Mouse (Mus musculus): ENCODE data around the gene Rpl3l. TPM values are rescaled to one million over a fixed set of nuclear protein-coding genes. Genes with fewer than 3 reads are reported as not detected.
A peak's percentile ranks its signal among the peaks of the same experiment; 100 is the strongest.

Rpl3l gene
- polyA plus RNA-seq, 1 experiment from 2014 or later, result 0.39 TPM

DNA sequence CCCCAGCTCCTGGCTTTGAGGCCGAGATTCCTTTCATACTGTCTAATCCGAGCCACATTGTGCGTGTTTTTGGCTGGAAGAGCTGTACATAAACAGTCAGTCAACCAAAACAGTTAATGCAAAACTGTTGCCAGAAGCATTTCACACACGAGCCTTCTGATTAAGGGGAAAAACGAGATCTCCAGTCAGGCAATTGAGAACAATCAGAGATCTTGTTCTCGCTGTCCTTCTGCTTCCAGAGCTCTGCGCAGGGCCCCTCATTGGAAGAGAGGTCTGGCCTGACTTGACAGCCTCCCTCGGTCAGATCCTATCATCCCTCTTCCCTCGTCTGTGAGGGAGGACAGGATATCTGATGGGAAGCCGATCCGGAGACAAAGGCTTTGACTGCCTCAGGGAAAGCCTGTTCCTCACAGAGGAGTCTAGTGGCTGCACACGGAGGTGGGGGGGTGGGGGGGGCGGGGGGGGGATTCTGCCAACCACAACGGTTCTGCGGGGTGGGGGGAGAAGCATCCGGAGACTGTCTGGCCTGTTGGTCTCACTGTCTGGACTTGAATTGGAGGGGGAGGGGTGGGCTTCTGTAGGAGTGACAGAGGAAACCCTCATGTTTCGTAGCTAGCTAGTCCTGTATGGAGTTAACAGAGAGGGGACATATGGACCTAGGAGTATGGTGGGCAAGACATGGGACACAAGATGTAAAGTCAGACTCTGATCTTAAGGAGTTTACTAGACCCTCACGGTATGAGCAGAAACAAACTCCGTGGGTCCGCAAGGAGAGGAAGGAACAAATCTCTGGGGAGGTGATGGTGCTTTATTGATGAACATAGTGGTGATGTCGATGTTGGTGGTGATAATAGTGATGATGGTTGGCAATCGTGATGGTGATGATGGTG is 37.6 kb downstream of the Rpl3l start:
- DNase-seq (ENCODE audit: low spot score), result no peak
- 38% methylated on average over 21 of the region's 22 CpGs for WGBS
- Histone ChIP-seq H3K9me3 (no peaks in the 10 kb centered on the region), H3K4me3 (peak overlapping the region; percentile 22; the same call in 1 of the 2 replicates), H3K4me1 (peaks cover 44% of the 10 kb centered on the region), H3K27me3 (ENCODE audit: insufficient read depth, poor library complexity, severe bottlenecking) (peaks cover 13% of the 10 kb centered on the region; the same call in 1 of the 2 replicates), H3K27ac (peak overlapping the region; percentile 47), H3K36me3 (no peaks in the 10 kb centered on the region)

DNA sequence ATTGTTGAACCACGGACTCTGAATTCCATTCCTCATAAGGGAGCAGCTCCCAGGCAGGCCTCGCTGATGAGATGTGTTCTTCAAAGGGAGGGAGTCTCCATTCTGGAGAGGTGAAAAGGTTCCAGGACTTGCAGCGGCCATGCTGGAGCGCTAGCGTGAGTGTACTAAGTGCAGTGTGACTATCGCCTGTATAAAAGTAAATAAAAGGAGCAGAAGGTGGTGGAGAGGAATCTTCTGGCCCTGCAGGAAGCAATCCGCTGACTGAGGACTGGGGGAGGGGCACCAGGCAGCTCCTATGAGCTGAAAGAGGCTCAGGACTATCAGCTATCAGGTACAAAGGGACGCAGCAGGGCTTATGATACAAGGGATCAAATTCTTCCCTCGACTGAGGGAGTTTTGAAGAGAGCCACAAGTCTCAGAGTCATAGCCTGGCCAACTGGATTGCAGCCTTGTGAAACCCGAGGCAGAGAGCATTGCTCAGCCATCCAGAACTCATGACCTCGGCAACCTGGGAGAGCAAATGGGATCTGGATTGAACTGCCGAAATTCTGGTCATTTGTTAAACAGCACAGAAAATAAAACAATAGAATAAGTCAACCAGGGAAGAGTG is 38.8 kb downstream of the Rpl3l start:
- Histone ChIP-seq H3K36me3 (no peaks in the 10 kb centered on the region), H3K4me3 (no peak overlapping the region), H3K27ac (peak overlapping the region; percentile 52; the same call in 1 of the 2 replicates), H3K27me3 (ENCODE audit: insufficient read depth, poor library complexity, severe bottlenecking) (peaks cover 13% of the 10 kb centered on the region; the same call in 1 of the 2 replicates), H3K9me3 (no peaks in the 10 kb centered on the region), H3K4me1 (peaks cover 40% of the 10 kb centered on the region)
- WGBS, result 17% methylated on average over 12 of the region's 12 CpGs
- DNase-seq (ENCODE audit: low spot score), result no peak

DNA sequence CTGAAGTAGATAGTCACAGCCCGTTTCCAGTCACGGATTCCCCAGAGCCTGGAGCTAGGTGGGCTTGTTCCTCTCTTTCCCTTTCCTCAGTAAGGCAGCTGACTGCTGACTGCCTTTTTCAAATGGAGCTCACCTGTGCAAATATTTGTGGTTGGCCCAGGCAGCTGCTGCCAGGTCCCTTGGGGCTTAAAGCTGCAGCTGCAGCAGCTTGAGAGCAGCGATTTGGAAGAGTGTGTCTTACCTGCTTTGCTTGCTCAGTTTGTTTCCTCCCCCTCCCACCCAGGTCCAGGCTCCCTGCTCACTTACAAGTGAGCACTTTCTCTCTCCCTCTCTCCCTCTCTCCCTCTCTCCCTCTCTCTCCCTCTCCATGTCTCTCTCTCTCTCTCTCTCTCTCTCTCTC is 41.5 kb downstream of the Rpl3l start:
- peaks cover 13% of the 10 kb centered on the region; the same call in 1 of the 2 replicates for H3K27me3 ChIP-seq (ENCODE audit: insufficient read depth, poor library complexity, severe bottlenecking)
- H3K27ac ChIP-seq, result no peak overlapping the region
- no peak for DNase-seq (ENCODE audit: low spot score)
- WGBS, result 41% methylated on average over 3 of the region's 3 CpGs
- no peaks in the 10 kb centered on the region for H3K36me3 ChIP-seq
- H3K4me3 ChIP-seq, result no peak overlapping the region
- H3K4me1 ChIP-seq, result peaks cover 22% of the 10 kb centered on the region
- no peaks in the 10 kb centered on the region for H3K9me3 ChIP-seq

DNA sequence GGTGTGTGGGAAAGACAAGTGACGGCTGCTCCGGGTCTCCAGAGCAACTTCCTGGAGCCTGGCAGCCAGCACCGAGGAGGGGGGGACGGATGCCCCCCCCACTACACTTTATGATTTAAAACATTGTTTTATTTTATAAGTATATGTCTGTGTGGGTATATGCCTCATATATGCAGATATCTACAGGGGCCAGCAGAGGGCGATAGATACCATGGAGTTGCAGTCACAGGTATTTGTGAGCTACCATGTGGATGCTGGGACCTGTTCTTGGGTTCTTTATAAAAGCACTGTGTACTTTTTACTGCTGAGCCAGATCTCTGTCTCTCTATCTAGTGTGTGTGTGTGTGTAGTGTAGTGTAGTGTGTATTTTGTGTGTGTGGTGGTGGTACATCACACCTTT is 45.6 kb downstream of the Rpl3l start:
- WGBS, result 77% methylated on average over 5 of the region's 5 CpGs
- Histone ChIP-seq H3K4me3 (no peak overlapping the region), H3K36me3 (no peaks in the 10 kb centered on the region), H3K27ac (no peak overlapping the region), H3K9me3 (no peaks in the 10 kb centered on the region), H3K27me3 (ENCODE audit: insufficient read depth, poor library complexity, severe bottlenecking) (peaks cover 9% of the 10 kb centered on the region; the same call in 1 of the 2 replicates), H3K4me1 (no peaks in the 10 kb centered on the region)
- no peak for DNase-seq (ENCODE audit: low spot score)

DNA sequence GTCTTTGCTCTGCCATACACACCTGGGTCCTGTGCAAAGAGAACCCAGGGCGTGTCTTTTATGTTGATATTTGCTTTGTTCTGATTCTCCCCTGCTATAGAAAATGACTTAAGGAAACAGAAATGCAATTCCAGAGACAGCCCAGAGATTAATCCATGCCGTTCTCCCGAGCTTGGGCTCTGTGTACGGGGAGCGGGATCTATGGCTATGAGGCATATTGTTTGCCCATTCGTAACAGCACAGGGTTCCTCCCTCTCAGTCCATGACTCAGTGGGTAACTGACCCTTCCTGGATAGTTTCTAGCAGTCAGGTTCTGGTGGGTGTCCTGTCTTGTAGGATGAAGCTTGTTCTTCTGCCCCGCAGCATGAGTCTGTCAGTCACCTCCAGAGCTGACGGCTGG is 47.6 kb downstream of the Rpl3l start:
- H3K4me1 ChIP-seq, result no peaks in the 10 kb centered on the region
- H3K27me3 ChIP-seq (ENCODE audit: insufficient read depth, poor library complexity, severe bottlenecking), result no peaks in the 10 kb centered on the region; the same call in 1 of the 2 replicates
- H3K9me3 ChIP-seq, result no peaks in the 10 kb centered on the region
- H3K4me3 ChIP-seq, result no peak overlapping the region
- H3K27ac ChIP-seq, result no peak overlapping the region
- H3K36me3 ChIP-seq, result no peaks in the 10 kb centered on the region
- 82% methylated on average over 8 of the region's 8 CpGs for WGBS
- DNase-seq (ENCODE audit: low spot score), result no peak

DNA sequence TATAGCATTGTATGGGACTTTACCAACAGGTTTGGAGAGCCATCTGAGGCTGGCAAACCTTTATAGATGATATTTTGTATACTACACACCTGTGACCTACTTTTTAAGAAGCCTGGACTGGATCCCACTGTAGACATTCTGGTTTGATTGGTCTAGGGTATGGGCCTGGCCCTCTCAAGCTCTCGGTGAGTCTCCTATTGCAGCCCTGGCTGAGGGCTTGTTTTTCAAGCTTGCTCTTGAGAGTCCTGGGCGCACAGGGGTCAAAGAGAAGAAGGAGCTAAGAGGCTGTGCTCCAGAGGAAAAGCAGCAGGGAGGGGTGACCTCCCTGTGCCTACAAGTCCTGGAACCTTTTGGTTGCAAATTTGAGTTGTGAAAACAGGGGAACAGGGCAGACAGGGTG is 49.5 kb downstream of the Rpl3l start:
- H3K9me3 ChIP-seq, result no peaks in the 10 kb centered on the region
- no peak for DNase-seq (ENCODE audit: low spot score)
- H3K27ac ChIP-seq, result no peak overlapping the region
- no peaks in the 10 kb centered on the region for H3K36me3 ChIP-seq
- H3K4me3 ChIP-seq, result no peak overlapping the region
- WGBS, result 68% methylated on average over 2 of the region's 2 CpGs
- no peaks in the 10 kb centered on the region for H3K4me1 ChIP-seq
- H3K27me3 ChIP-seq (ENCODE audit: insufficient read depth, poor library complexity, severe bottlenecking), result no peaks in the 10 kb centered on the region; the same call in 1 of the 2 replicates

DNA sequence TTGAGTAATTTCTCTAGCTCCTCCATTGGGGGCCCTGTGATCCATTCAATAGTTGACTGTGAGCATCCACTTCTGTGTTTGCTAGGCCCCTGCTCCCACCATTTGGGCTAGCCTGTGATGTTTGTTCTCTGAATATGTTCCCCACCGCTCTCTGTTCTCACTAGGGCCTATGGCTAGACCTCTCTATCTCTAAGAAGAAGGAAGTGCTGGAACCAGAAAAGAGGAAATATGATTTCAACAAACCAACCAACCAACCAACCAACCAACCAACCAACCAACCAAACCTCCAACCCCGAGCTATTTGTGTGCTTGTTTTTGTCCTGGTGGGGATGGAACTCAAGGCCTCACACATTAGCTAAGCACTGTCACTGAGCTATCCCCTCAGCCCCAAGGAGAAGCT is 53.2 kb downstream of the Rpl3l start:
- Histone ChIP-seq H3K4me3 (no peak overlapping the region), H3K27ac (no peak overlapping the region), H3K4me1 (no peaks in the 10 kb centered on the region), H3K27me3 (ENCODE audit: insufficient read depth, poor library complexity, severe bottlenecking) (no peaks in the 10 kb centered on the region), H3K36me3 (no peaks in the 10 kb centered on the region), H3K9me3 (no peaks in the 10 kb centered on the region)
- 83% methylated on average over 2 of the region's 2 CpGs for WGBS
- no peak for DNase-seq (ENCODE audit: low spot score)

Other genes starting within 250 kb of the Rpl3l start
- 22.3 and 22.7 TPM in 2 replicates for gene Mlst8, start 248.7 kb upstream of the Rpl3l start, polyA plus RNA-seq (2016; fragmentation: Nextera tagmentation; extraction: Ambion mirVana)
- 0.71 and 1.4 TPM in 2 replicates for gene Caskin1, start 239.2 kb upstream of the Rpl3l start, polyA plus RNA-seq (2016; fragmentation: Nextera tagmentation; extraction: Ambion mirVana)
- 93.5 and 95.9 TPM in 2 replicates for gene Traf7, start 199.9 kb upstream of the Rpl3l start, polyA plus RNA-seq (2016; fragmentation: Nextera tagmentation; extraction: Ambion mirVana)
- gene Rab26, start 193.6 kb upstream of the Rpl3l start, polyA plus RNA-seq (2016; fragmentation: Nextera tagmentation; extraction: Ambion mirVana), result 1.3 and 2.3 TPM in 2 replicates
- 12.3 and 13.9 TPM in 2 replicates for gene Pkd1, start 178.0 kb upstream of the Rpl3l start, polyA plus RNA-seq (2016; fragmentation: Nextera tagmentation; extraction: Ambion mirVana)
- 56.9 and 66.4 TPM in 2 replicates for gene Tsc2, start 95.2 kb upstream of the Rpl3l start, polyA plus RNA-seq (2016; fragmentation: Nextera tagmentation; extraction: Ambion mirVana)
- gene Nthl1, start 95.1 kb upstream of the Rpl3l start, polyA plus RNA-seq (2016; fragmentation: Nextera tagmentation; extraction: Ambion mirVana), result 15.0 and 19.8 TPM in 2 replicates
- gene Slc9a3r2, start 77.5 kb upstream of the Rpl3l start, polyA plus RNA-seq (2016; fragmentation: Nextera tagmentation; extraction: Ambion mirVana), result 51.5 and 51.9 TPM in 2 replicates
- gene Npw, start 69.4 kb upstream of the Rpl3l start, polyA plus RNA-seq (2016; fragmentation: Nextera tagmentation; extraction: Ambion mirVana), result 0.28 TPM in 1 of 2 replicates, not detected in the other
- 22.3 and 26.2 TPM in 2 replicates for gene Zfp598, start 58.1 kb upstream of the Rpl3l start, polyA plus RNA-seq (2016; fragmentation: Nextera tagmentation; extraction: Ambion mirVana)
- gene Syngr3, start 37.9 kb upstream of the Rpl3l start, polyA plus RNA-seq (2016; fragmentation: Nextera tagmentation; extraction: Ambion mirVana), result 0.54 and 1.5 TPM in 2 replicates
- 38.3 and 49.4 TPM in 2 replicates for gene Gfer, start 31.7 kb upstream of the Rpl3l start, polyA plus RNA-seq (2016; fragmentation: Nextera tagmentation; extraction: Ambion mirVana)
- 0.78 and 0.79 TPM in 2 replicates for gene Noxo1, start 31.6 kb upstream of the Rpl3l start, polyA plus RNA-seq (2016; fragmentation: Nextera tagmentation; extraction: Ambion mirVana)
- 79.1 and 100 TPM in 2 replicates for gene Tbl3, start 20.2 kb upstream of the Rpl3l start, polyA plus RNA-seq (2016; fragmentation: Nextera tagmentation; extraction: Ambion mirVana)
- 0.20 and 0.33 TPM in 2 replicates for gene Rnf151, start 9.8 kb upstream of the Rpl3l start, polyA plus RNA-seq (2016; fragmentation: Nextera tagmentation; extraction: Ambion mirVana)
- 1,171 and 1,258 TPM in 2 replicates for gene Rps2, start 9.7 kb upstream of the Rpl3l start, polyA plus RNA-seq (2016; fragmentation: Nextera tagmentation; extraction: Ambion mirVana)
- 342 and 383 TPM in 2 replicates for gene Ndufb10, start 3.3 kb upstream of the Rpl3l start, polyA plus RNA-seq (2016; fragmentation: Nextera tagmentation; extraction: Ambion mirVana)
- gene Msrb1, start 8.8 kb downstream of the Rpl3l start, polyA plus RNA-seq (2016; fragmentation: Nextera tagmentation; extraction: Ambion mirVana), result 17.8 and 19.7 TPM in 2 replicates
- gene Hs3st6, start 25.2 kb downstream of the Rpl3l start, polyA plus RNA-seq (2016; fragmentation: Nextera tagmentation; extraction: Ambion mirVana), result 0.51 and 0.80 TPM in 2 replicates
- not detected in 2 replicates for gene Meiob, start 76.5 kb downstream of the Rpl3l start, polyA plus RNA-seq (2016; fragmentation: Nextera tagmentation; extraction: Ambion mirVana)
- 38.9 and 49.0 TPM in 2 replicates for gene Hagh, start 112.3 kb downstream of the Rpl3l start, polyA plus RNA-seq (2016; fragmentation: Nextera tagmentation; extraction: Ambion mirVana)
- gene Fahd1, start 122.5 kb downstream of the Rpl3l start, polyA plus RNA-seq (2016; fragmentation: Nextera tagmentation; extraction: Ambion mirVana), result 31.4 and 37.8 TPM in 2 replicates
- 0.21 and 0.85 TPM in 2 replicates for gene Igfals, start 138.2 kb downstream of the Rpl3l start, polyA plus RNA-seq (2016; fragmentation: Nextera tagmentation; extraction: Ambion mirVana)
- 59.1 and 71.0 TPM in 2 replicates for gene Nubp2, start 158.5 kb downstream of the Rpl3l start, polyA plus RNA-seq (2016; fragmentation: Nextera tagmentation; extraction: Ambion mirVana)
- 31.1 and 36.1 TPM in 2 replicates for gene Spsb3, start 158.8 kb downstream of the Rpl3l start, polyA plus RNA-seq (2016; fragmentation: Nextera tagmentation; extraction: Ambion mirVana)
- gene Eme2, start 167.3 kb downstream of the Rpl3l start, polyA plus RNA-seq (2016; fragmentation: Nextera tagmentation; extraction: Ambion mirVana), result 25.6 and 28.0 TPM in 2 replicates
- 109 and 117 TPM in 2 replicates for gene Mrps34, start 167.3 kb downstream of the Rpl3l start, polyA plus RNA-seq (2016; fragmentation: Nextera tagmentation; extraction: Ambion mirVana)
- 30.5 and 41.4 TPM in 2 replicates for gene Nme3, start 168.7 kb downstream of the Rpl3l start, polyA plus RNA-seq (2016; fragmentation: Nextera tagmentation; extraction: Ambion mirVana)
- 36.3 and 42.6 TPM in 2 replicates for gene Mapk8ip3, start 209.2 kb downstream of the Rpl3l start, polyA plus RNA-seq (2016; fragmentation: Nextera tagmentation; extraction: Ambion mirVana)
- 212 and 255 TPM in 2 replicates for gene Jpt2, start 232.9 kb downstream of the Rpl3l start, polyA plus RNA-seq (2016; fragmentation: Nextera tagmentation; extraction: Ambion mirVana)

All from heart, embryonic 10.5 days (tissue).